Mouse (Mus musculus): Measurements from ENCODE around the gene Dctn2.

DNA sequence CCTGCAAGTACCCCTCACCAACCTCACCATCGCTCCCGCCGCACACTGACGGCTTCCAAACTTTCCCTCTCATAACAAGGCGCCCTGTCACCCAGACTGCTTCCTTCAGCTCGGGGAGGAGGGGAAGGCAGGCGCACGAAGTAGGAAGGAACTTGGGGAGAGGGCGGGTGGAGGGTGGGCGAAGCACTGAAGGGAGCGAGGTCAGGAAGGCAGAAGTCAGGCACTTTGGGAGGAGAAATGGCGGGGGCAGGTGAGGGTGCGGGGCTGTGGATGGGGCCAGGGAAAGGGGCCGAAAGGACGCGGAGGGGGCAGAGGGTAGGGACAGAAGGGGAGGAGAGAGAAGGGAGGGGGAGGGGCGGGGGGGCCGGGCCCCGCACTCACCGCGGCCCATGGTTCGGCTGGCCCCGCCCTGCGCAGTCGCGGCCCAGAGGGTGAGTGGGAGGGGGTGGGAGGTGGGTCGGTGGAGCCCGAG is 22.2 kb downstream of the Dctn2 start:
- TF ChIP-seq POLR2A (IDR thresholded peaks at IDR 0.05; ENCODE audit: borderline replicate concordance, low read depth, low read length) (no peak), CTCF (IDR thresholded peaks at IDR 0.05; ENCODE audit: low read depth, low read length) (no peak)

Measured in bone marrow macrophage, adult 2 months (primary cell).